19 mouse cellular contexts compared by ENCODE assay signal in the genomic region with DNA sequence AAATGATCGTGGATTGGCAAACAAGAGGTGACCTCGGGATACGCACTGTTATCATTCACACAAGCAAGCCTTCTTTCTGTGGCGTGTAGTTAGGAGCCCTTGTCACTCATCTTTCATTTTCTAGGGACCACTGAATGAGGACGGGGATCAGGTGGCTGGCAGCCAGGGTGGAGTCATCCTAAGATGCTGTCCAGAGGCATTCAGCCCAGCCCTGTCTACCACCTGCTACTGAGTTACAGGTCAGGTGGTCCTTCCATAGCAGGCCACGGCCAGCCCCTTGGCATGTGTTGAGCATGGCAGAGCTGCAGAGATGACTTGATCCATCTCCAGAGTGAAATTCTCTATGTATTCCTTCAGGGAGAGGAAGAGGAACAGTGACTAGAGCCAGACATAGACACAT.
"Had no signal": no experiment of that assay in that cellular context is flagged by ENCODE, and none has a peak within 500 bp of the region (broad histone marks: within the 10 kb centered on the region; RNA-seq: fewer than 3 reads in every experiment).

No protein-coding gene starts in this region.

- H3K4me1 ChIP-seq: limb, embryonic 10.5 days; limb, embryonic 12.5 days; liver, embryonic 13.5 days; liver, embryonic 15.5 days had no signal

- H3K27ac ChIP-seq: gastrocnemius, adult 2 months; heart, adult 2 months; hindbrain, embryonic 10.5 days; hindbrain, embryonic 12.5 days; hindbrain, embryonic 14.5 days; layer of hippocampus, adult 2 months; limb, embryonic 10.5 days; limb, embryonic 12.5 days; liver, embryonic 13.5 days; liver, embryonic 15.5 days had no signal

- H3K27me3 ChIP-seq: liver, embryonic 13.5 days; liver, embryonic 15.5 days had no signal

- H3K9me3 ChIP-seq: hindbrain, embryonic 10.5 days; hindbrain, embryonic 12.5 days; limb, embryonic 10.5 days; limb, embryonic 12.5 days; liver, embryonic 13.5 days; liver, embryonic 15.5 days had no signal

- H3K36me3 ChIP-seq: hindbrain, embryonic 10.5 days; hindbrain, embryonic 12.5 days; limb, embryonic 10.5 days; limb, embryonic 12.5 days; liver, embryonic 13.5 days; liver, embryonic 15.5 days had no signal

- DNase-seq: gastrocnemius, adult 2 months; gastrocnemius, postnatal 10 days; gastrocnemius, postnatal 25 days; heart, adult 2 months; heart, postnatal 10 days; heart, postnatal 4 days; kidney, adult 18-20 months; kidney, adult 8-10 months; kidney, postnatal 10 days; kidney, postnatal 4 days; liver; liver, embryonic 13.5 days had no signal

- H3K4me3 ChIP-seq: gastrocnemius, adult 2 months; heart, adult 2 months; hindbrain, embryonic 10.5 days; hindbrain, embryonic 12.5 days; layer of hippocampus, adult 2 months; limb, embryonic 10.5 days; limb, embryonic 12.5 days; liver, embryonic 13.5 days; liver, embryonic 15.5 days had no signal
